Mouse (Mus musculus): ENCODE data around the gene Dhx58. TPM values are rescaled to one million over a fixed set of nuclear protein-coding genes. Genes with fewer than 3 reads are reported as not detected.

Gene Dhx58
- total RNA-seq, 2 experiments from 2014 or later = 33.1 to 33.4 TPM

DNA sequence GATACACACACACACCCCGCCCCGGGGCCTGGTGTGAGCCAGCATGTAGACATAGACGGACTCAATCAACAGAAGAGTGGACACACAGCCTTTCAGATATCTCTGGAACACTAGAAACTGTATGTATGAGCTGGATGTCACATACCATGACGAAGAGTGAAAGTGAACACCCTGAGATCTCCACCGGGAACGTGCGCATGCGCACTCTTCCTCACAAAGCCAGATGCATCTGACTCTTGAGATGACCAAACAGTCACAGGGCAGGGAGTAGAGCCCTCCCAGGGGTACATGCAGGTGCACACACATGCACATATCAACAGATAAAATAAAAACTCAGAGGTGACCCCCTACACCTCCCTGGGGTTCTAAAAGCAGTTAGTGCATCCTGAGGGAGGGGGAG lies 55.7 kb downstream of the Dhx58 start:
- DNase-seq (ENCODE audit: low spot score in 2 of 2) = no peak

DNA sequence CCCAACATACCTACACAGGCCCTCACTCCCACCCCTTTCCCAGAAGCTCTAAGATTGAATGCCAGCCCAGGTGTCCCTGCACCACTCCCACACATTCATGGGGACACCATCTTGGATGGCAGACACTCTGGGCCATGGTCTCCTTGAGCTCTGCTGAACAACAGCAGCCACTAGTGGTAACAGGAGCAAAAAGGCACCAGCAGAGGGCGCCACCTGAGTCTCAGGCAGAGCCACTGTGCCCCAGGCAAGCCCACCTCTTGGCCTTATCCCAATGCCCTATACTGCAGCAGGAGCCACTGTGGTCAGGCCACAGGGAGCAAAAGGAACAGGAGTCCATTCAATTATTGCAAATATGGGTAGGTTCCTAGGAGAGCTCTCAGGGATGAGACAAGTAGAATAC lies 57.8 kb downstream of the Dhx58 start:
- peak in 1 of 2 experiments; percentile 51 for DNase-seq (ENCODE audit: low spot score in 2 of 2)

Other genes starting within 250 kb of the Dhx58 start
- 10 to 100 TPM; 51.5 to 58.3 TPM for gene Klhl11, start 231.5 kb downstream of the Dhx58 start, total RNA-seq (2021)
- 1,000 to 10,000 TPM; 1,875 to 2,782 TPM for gene Acly, start 176.3 kb downstream of the Dhx58 start, total RNA-seq (2021)
- 10 to 100 TPM in 1 of 2 experiments, 1 to 10 TPM in 1; 8.8 to 18.8 TPM for gene Ttc25, start 158.7 kb downstream of the Dhx58 start, total RNA-seq (2021)
- gene Cnp, start 129.4 kb downstream of the Dhx58 start, total RNA-seq (2021) = 10 to 100 TPM; 33.2 to 40.6 TPM
- 10 to 100 TPM; 31.2 to 31.8 TPM for gene Nkiras2, start 85.0 kb downstream of the Dhx58 start, total RNA-seq (2021)
- gene Dnajc7, start 84.1 kb downstream of the Dhx58 start, total RNA-seq (2021) = 100 to 1,000 TPM; 210 to 238 TPM
- under 1 TPM; 0.10 to 0.16 TPM for gene Zfp385c, start 11.8 kb downstream of the Dhx58 start, total RNA-seq (2021)
- gene Kat2a, start 8.2 kb upstream of the Dhx58 start, total RNA-seq (2021) = 10 to 100 TPM; 32.0 to 43.8 TPM
- gene Hspb9, start 9.6 kb upstream of the Dhx58 start, total RNA-seq (2021) = not detected
- 100 to 1,000 TPM; 189 TPM for gene Rab5c, start 33.9 kb upstream of the Dhx58 start, total RNA-seq (2021)
- under 1 TPM; 0.10 to 0.16 TPM for gene Kcnh4, start 55.7 kb upstream of the Dhx58 start, total RNA-seq (2021)
- not detected for gene Hcrt, start 58.7 kb upstream of the Dhx58 start, total RNA-seq (2021)
- 10 to 100 TPM; 17.8 to 21.4 TPM for gene Ghdc, start 66.7 kb upstream of the Dhx58 start, total RNA-seq (2021)
- gene Stat5b, start 146.5 kb upstream of the Dhx58 start, total RNA-seq (2021) = 10 to 100 TPM; 40.1 to 74.3 TPM
- gene Stat5a, start 155.1 kb upstream of the Dhx58 start, total RNA-seq (2021) = 10 to 100 TPM; 28.0 to 29.3 TPM
- gene Stat3, start 235.3 kb upstream of the Dhx58 start, total RNA-seq (2021) = 100 to 1,000 TPM in 1 of 2 experiments, 10 to 100 TPM in 1; 87.0 to 102 TPM